Mouse (Mus musculus): ENCODE results near the gene Gpd1l.
A peak's percentile ranks its signal among the peaks of the same experiment; 100 is the strongest.
"Not testable (repeated sequence)": the region's sequence is repeated elsewhere in the genome, so short reads cannot be mapped to it uniquely, and the experiment has no call there.

Gene Gpd1l

DNA sequence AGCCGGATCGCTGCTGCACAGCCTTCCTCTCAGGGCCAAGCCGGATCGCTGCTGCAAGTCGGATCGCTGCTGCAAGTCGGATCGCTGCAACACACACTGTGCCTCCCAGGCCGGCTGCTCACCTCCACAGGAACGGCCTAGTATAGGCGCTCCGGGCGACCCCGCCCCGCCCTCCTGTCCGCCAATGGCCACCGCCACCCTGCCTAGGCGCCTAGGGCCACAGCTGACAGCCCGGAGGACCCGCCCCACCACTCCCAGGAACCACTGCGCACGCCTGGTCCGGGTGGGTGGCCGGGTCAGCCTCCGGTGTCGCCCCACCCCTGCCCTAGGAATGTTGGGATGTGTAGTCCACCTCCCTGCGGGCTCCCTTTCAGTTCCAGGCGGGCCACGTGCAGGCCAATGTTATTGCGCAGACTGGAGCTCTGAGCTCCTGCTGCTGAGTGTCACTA lies at the start of gene Gpd1l:
Gene Gpd1l (minus strand): TSS at position 265 of the 449 bp plus-strand sequence.
- DNase-seq (ENCODE audit: low spot score in 2 of 2), result peak; percentile 86 to 93

GRCm38 (mm10) chr9:114982689-114983360 lies 49.0 kb upstream of the Gpd1l start, which contains the start of gene Rps27rt:
Gene Rps27rt (minus strand): TSS chr9:114982739.
- DNase-seq (ENCODE audit: low spot score in 2 of 2), result no peak

DNA sequence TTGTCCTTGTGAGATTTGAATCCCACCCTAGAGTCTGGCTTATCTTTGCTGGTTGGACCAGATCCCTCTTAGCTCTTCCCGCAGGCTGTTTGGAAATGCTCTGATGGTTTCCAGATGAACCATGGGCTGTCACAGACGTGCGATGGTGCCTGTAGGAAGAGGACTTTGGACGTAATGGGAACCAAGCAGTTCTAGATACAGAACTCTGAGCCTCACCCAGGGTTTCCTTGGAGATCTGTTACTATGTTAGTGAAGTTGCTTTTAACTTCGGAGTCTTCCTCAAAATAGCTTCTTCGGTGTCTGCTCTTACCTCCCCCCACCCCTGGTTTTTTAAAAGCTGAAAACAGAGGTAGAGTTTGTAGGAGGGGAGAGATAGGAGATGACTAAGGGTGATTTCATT lies 46.2 kb upstream of the Gpd1l start:
- DNase-seq (ENCODE audit: low spot score in 2 of 2), result no peak

DNA sequence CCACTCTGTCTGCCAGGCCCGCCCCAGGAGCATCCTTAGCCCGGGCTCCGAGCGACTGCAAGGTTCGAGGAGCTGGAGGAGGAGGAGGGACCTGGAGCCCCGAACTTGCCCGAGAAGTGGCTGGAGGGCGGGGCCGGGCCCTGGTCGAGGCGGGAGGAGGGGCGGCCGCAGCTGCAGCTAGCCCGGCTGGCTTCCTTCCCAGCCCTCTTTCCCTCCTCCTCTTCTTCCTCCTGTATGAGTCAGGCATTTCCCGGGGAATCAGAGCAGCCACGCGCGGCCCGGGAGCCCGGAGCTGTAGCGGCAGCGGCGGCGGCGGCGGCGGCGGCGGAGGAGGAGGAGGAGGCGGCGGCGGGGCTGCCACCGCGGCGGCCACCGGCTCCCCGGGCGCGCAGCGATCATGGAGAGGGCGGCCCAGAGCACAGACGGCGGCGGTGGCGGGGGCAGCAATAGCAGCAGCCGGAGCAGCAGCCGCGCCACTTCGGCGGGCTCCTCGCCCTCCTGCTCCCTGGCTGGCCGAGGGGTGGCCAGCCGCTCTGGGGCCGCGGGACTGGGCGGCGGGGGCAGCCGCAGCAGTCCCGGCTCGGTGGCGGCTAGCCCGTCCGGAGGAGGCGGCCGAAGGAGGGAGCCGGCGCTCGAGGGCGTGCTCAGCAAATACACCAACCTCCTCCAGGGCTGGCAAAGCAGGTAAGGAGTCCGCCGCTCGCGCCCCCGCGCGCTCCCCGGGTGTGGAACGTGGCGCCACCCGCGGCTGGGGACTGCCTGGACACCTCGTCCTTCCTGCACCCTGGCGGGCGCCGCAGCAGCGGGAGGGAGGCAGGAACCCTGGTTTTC lies 44.7 kb upstream of the Gpd1l start, which contains the start of gene Osbpl10:
Gene Osbpl10 (plus strand): TSS at position 289 of the 831 bp plus-strand sequence.
- DNase-seq (ENCODE audit: low spot score in 2 of 2), result peak; percentile 55 to 69

- DNase-seq (ENCODE audit: low spot score in 2 of 2), result peak in 1 of 2 experiments; percentile 41
These were observed 43.9 kb upstream of the Gpd1l start for GRCm38 (mm10) chr9:114977461-114978280.

GRCm38 (mm10) chr9:114966286-114966685 lies 32.5 kb upstream of the Gpd1l start:
- not testable (repeated sequence) for DNase-seq (ENCODE audit: low spot score in 2 of 2)

DNA sequence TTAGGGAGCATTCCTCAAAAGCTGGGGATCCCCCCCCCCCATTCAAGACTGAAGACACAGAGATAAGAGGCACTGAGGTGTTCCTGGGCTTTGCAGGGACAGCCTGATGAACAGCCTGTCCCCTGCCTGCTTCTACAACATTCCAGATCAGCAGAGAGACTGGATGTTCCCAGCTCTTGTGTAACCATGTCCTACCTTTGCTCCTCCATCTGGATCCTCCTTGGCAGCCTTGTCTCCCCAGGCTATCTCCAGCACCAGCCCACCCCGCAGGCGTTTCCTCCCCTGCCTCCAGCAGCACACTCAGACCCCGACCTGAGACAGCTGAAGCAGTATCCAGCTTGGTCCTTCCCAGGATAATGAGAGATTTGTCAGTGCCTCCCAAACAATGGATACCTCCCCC lies 30.3 kb upstream of the Gpd1l start:
- no peak for DNase-seq (ENCODE audit: low spot score in 2 of 2)

DNA sequence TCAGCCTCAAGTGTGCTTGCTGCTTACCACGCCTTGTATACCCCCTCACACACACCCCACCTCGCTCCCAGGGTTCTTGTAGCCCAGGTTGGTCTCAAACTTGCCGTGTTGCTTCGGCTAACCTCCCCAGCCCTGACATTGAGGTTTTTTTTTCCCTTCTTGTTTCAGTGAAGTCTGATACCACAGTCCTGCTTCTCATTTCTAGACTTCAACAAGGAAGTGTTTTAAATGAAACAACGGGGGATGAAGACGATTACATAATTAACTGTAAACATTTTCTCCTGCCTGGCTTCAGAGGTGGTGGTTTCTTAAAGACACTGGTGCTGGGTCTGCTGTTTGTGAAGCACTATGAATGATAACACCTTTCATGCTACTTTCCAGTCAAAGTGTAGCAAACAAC lies 27.1 kb upstream of the Gpd1l start:
- no peak for DNase-seq (ENCODE audit: low spot score in 2 of 2)

DNA sequence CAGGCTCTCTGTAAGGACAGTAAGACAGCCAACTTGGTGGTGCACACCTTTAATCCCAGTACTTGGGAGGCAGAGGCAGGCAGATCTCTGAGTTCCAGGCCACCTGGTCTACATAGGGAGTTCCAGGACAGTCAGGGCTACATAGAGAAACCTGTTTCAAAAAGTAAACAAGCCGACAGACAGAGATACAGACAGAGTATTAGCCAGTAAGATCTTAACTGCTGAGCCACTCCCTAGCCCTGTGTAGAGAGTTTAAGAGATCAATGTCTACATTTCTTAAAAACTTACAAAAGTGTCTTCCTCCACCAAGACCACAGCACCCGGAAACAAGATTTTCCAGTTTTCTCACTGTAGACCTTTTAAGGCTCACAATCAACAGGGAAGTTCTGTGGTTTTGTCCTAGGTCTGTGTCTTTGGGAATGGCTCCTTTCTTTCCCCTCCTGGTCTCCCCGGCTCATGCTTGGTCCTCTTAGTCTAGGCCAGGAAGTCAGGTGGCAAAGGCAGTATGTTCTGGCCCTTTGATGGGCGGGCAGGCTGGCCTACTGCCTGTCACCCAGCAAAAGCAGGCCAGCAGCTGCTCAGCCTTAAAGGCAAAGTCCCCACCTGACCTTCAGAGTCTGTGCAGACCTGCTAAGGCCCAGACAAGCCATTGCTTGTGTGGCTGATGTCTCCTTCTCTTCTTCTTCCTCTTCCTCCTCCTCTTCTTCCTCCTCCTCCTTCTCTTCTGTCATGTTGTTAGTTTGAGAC lies 26.4 kb upstream of the Gpd1l start:
- DNase-seq (ENCODE audit: low spot score in 2 of 2), result no peak

DNA sequence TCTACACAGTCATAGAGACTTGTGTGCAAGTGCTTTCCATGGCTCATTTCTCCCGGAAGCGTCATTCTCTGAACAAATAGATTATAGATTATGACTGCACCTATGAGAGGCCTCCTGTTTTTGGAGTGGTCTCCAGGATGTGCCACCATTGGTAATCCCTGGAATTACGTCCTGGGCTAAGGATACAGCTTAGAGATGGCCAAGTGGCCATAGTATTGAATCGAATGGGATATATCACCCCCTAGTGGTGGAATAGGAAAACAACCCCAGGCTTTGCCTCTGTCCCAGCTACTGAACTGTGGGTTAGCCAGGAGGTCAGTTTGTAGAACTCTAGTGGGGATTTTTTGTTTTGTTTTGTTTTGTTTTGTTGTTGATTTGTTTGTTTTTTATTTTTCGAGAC lies 23.2 kb upstream of the Gpd1l start:
- no peak for DNase-seq (ENCODE audit: low spot score in 2 of 2)

GRCm38 (mm10) chr9:114955340-114955739 lies 21.6 kb upstream of the Gpd1l start:
- no peak for DNase-seq (ENCODE audit: low spot score in 2 of 2)

- no peak for DNase-seq (ENCODE audit: low spot score in 2 of 2)
These were observed 19.1 kb upstream of the Gpd1l start for GRCm38 (mm10) chr9:114952866-114953265.

GRCm38 (mm10) chr9:114948395-114948794 lies 14.6 kb upstream of the Gpd1l start:
- DNase-seq (ENCODE audit: low spot score in 2 of 2), result no peak

DNA sequence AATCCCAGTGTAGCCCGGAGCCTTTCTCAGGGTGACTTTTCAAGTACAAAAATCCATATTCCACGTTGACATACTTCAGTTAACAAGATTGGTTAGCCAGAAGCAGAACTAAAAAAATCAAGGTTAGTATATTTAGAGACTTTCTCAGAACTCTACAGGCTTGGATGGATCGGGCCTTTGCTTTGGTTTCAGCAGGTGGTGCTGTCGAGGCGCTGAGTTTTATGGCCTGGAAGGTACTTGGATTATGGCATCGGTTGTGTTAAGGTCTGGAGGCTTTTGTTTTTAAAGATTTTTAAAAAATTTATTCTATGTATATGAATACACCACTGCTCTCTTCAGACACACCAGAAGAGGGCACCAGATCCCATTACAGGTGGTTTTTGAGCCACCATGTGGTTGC lies 11.8 kb upstream of the Gpd1l start:
- no peak for DNase-seq (ENCODE audit: low spot score in 2 of 2)

DNA sequence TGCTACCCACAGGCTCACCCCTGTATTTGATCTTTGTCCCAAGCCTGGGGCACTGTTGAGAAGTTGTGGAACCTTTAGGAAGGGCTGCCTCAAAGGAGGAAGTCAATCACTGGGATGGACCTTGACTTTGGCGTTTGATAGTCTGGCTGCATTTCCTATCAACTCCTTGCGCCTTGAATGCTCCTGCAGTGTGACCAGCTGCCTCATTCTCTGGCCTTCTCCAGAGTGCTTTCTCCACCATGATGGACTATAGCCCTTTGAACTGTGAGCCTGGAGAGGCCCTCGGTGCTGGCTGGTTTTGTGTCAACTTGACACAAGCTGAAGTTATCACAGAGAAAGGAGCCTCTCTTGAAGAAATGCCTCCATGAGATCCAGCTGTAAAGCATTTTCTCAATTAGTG lies 10.9 kb upstream of the Gpd1l start:
- no peak for DNase-seq (ENCODE audit: low spot score in 2 of 2)

DNA sequence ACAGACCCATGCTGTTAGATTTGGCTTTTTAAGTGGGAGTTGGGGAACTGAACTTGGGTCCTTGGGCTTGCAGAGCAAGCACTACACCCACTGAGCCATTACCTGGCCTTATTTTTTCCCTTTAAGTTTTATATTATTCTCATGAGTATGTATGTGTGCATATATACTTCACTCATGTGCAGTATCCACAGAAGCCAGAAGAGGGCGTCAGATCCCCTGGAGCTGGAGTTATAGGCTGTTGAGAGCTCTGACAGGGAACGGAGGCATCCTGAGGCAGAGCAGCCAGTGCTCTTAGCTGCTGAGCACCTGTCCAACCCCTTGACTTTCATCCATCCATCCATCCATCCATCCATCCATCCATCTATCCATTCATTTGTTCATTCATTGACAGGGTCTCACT lies 2.9 kb upstream of the Gpd1l start:
- no peak for DNase-seq (ENCODE audit: low spot score in 2 of 2)

GRCm38 (mm10) chr9:114935321-114935720 lies 1.5 kb upstream of the Gpd1l start:
- no peak for DNase-seq (ENCODE audit: low spot score in 2 of 2)

DNA sequence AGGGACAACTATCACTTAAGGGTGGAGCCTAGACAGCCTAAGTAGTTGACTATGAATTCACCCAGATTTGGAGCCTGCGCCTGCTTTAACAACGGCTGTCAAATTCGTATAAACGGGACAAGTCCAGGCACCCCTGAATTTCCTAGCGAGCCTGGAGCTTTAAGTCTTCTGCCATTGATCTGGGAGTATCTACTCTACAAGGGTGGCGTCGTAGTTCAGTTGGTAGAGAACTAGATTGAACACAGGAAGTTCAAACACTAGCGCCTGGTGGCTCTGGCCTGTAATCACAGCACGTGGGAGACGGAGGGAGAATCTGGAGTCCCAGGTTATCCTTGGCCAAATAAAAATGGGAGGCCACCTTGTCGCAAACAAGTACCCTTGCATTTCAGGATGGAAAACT lies 444 bp upstream of the Gpd1l start:
- DNase-seq (ENCODE audit: low spot score in 2 of 2), result no peak

DNA sequence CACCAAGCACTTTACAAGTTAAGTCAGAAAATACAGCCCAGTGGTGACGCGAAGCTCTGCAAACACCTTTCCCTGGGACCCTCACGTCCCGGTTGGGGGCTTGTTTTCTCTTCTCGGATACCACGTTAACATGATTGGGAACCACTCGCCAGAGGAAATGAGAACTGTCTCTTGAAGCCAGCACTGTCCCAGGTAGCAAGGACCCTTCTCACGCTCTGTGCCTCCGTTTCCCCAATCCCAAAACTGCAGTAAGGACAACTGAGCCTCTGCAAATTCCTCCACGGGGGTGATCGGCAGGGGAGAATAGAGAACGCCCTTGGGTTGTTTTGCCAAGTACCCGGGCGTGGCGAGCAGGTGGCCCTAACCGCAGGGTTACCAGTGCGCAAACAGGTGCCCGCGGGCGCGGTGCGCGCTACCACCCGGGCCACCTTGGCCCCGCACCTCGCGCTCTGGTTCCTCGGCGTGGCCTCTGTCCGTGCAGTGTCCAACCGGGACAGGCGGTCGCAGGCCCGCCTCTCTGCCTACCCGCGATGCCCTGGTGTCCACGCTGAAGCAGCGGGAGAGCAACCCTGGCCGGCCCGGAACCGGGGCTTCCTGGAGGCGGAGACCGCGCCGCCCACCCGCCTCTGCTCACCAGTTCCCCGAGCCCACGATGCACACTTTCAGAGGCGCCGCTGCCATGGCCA lies 607 bp downstream of the Gpd1l start:
- no peak for DNase-seq (ENCODE audit: low spot score in 2 of 2)

DNA sequence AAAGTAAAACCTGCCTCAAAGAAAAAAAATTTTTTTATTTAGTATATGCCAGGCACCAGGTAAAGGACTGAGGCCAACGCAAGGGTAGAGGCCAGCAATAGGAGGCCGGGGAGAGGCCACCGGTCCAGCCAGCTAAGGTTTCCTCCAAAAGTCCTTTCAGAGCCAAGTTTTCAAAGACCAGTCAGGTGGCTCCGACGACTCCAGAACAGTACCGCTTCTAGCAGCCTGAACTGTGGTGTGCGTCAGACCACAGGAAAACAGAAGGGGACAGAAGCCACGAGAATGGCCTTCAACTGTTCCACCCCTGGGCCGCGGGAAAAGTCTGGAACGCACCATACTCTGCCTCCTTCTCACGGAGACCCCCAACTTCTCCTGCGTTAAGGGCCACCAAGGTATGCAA lies 1.2 kb downstream of the Gpd1l start:
- no peak for DNase-seq (ENCODE audit: low spot score in 2 of 2)
